9 mouse cellular contexts compared by ENCODE assay signal in the genomic region with DNA sequence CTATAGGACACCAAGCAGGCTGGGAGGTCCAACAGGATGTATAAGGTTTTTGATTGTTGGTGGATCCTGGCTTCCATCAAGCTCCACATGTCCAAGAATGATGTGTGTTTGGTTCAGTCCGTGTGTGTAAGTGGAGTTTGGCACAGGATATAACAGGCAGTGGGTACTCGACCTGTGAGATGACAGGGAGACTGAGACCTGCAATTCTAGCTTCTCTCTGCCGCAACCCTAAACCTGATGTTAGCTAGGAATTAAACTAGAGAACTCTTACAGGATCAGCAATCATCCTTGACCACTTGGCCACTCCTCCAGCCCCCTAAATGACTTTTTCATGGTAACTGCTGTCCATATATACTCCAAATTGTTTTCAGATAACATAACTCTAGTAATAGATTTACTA. TPM values are rescaled to one million over a fixed set of nuclear protein-coding genes. Genes with fewer than 3 reads are reported as not detected.
DNase-seq lines count a peak whose midpoint lies in the region; ATAC-seq lines count a peak whose summit lies in the region.
"Had no signal": no experiment of that assay in that cellular context is flagged by ENCODE, and none has a peak within 500 bp of the region (broad histone marks: within the 10 kb centered on the region; RNA-seq: fewer than 3 reads in every experiment).

No protein-coding gene starts in this region.

- H3K4me1 ChIP-seq in kidney, embryonic 16.5 days (ENCODE audit: insufficient read depth, low read length): peaks cover 33% of the 10 kb centered on the region
- H3K4me1 ChIP-seq in forebrain, embryonic 16.5 days (replicated peaks; ENCODE audit: control insufficient read depth, insufficient read depth, low read length): peaks cover 19% of the 10 kb centered on the region
- H3K4me1 ChIP-seq in midbrain, embryonic 14.5 days (ENCODE audit: control insufficient read depth, insufficient read depth, low read length): peaks cover 31% of the 10 kb centered on the region

- H3K4me3 ChIP-seq in kidney, embryonic 16.5 days (ENCODE audit: low read length): peak overlapping the region; percentile 1; the same call in 1 of the 2 replicates
- H3K4me3 ChIP-seq in forebrain, embryonic 16.5 days (replicated peaks; ENCODE audit: low read length): no peak overlapping the region
- no peak overlapping the region for H3K4me3 ChIP-seq in midbrain, embryonic 14.5 days (replicated peaks; ENCODE audit: low read depth, low read length)

- WGBS in kidney, embryonic 16.5 days: 21% methylated on average over 3 of the region's 3 CpGs
- WGBS in forebrain, embryonic 16.5 days: 42% methylated on average over 3 of the region's 3 CpGs
- 35% methylated on average over 3 of the region's 3 CpGs for whole genome bisulfite sequencing in midbrain, embryonic 14.5 days

- peak overlapping the region; percentile 67 for H3K4me2 ChIP-seq in kidney, embryonic 16.5 days (replicated peaks; ENCODE audit: low read depth, low read length)
- peak overlapping the region; percentile 25; the same call in 1 of the 2 replicates for H3K4me2 ChIP-seq in forebrain, embryonic 16.5 days (ENCODE audit: low read length)
- H3K4me2 ChIP-seq in midbrain, embryonic 14.5 days (ENCODE audit: low read length): peak overlapping the region; percentile 74; the same call in 1 of the 2 replicates

- no peaks in the 10 kb centered on the region for H3K36me3 ChIP-seq in kidney, embryonic 16.5 days (ENCODE audit: insufficient read depth, low read length)
- no peaks in the 10 kb centered on the region for H3K36me3 ChIP-seq in forebrain, embryonic 16.5 days (ENCODE audit: control insufficient read depth, insufficient read depth)
- no peaks in the 10 kb centered on the region for H3K36me3 ChIP-seq in midbrain, embryonic 14.5 days (ENCODE audit: control insufficient read depth, insufficient read depth, low read length)

- no peaks in the 10 kb centered on the region for H3K9me3 ChIP-seq in kidney, embryonic 16.5 days (ENCODE audit: low read length)
- H3K9me3 ChIP-seq in forebrain, embryonic 16.5 days (ENCODE audit: control insufficient read depth, low read length): no peaks in the 10 kb centered on the region
- H3K9me3 ChIP-seq in midbrain, embryonic 14.5 days (ENCODE audit: control insufficient read depth, low read length): no peaks in the 10 kb centered on the region

- peak overlapping the region; percentile 66 for H3K27ac ChIP-seq in kidney, embryonic 16.5 days (ENCODE audit: low read length)
- H3K27ac ChIP-seq in forebrain, embryonic 16.5 days (ENCODE audit: low read length): peak overlapping the region; percentile 37; the same call in 1 of the 2 replicates
- no peak overlapping the region for H3K27ac ChIP-seq in midbrain, embryonic 14.5 days (replicated peaks; ENCODE audit: low read depth, low read length)

- H3K9ac ChIP-seq in kidney, embryonic 16.5 days (replicated peaks; ENCODE audit: low read length): peak overlapping the region; percentile 18
- no peak overlapping the region; the same call in 1 of the 2 replicates for H3K9ac ChIP-seq in forebrain, embryonic 16.5 days (replicated peaks; ENCODE audit: low read depth, low read length)
- no peak overlapping the region for H3K9ac ChIP-seq in midbrain, embryonic 14.5 days (replicated peaks; ENCODE audit: low read length)

- ATAC-seq in kidney, embryonic 16.5 days (ENCODE audit: low FRiP score, low TSS enrichment): no peak
- ATAC-seq in forebrain, embryonic 16.5 days: no peak
- no peak for ATAC-seq in midbrain, embryonic 14.5 days (ENCODE audit: low FRiP score, low TSS enrichment)
- ATAC-seq in activated CD4-positive, CD25-positive, alpha-beta regulatory T cell, adult 4 months: no peak

- DNase-seq in kidney, postnatal 10 days: no peak
- peak; percentile 49 for DNase-seq in MEL-GATA-1-ER (ENCODE audit: extremely low read depth, low read depth)
- DNase-seq in midbrain, embryonic 14.5 days: no peak
- DNase-seq in right cerebral cortex, postnatal 25 days: no peak
- no peak for DNase-seq in urinary bladder, postnatal 10 days (ENCODE audit: low spot score)
- DNase-seq: layer of hippocampus, adult 9-11 months had no signal

- H3K27me3 ChIP-seq in kidney, embryonic 16.5 days (ENCODE audit: insufficient read depth, low read length): no peaks in the 10 kb centered on the region
- no peaks in the 10 kb centered on the region for H3K27me3 ChIP-seq in forebrain, embryonic 16.5 days (replicated peaks; ENCODE audit: control insufficient read depth, insufficient read depth, low read length)
- no peaks in the 10 kb centered on the region for H3K27me3 ChIP-seq in midbrain, embryonic 14.5 days (ENCODE audit: control insufficient read depth, insufficient read depth, low read length)

RNA-seq across cellular contexts. Expression of gene Hist1h2ak, which starts 1.3 kb away (rescaled TPM):
- polyA plus RNA-seq in kidney, embryonic 16.5 days (2015; fragmentation: Nextera tagmentation; extraction: Ambion mirVana): 24.4 and 25.9 TPM in 2 replicates
- polyA plus RNA-seq in forebrain, embryonic 16.5 days (2015; fragmentation: Nextera tagmentation; extraction: Ambion mirVana): 12.3 and 18.7 TPM in 2 replicates
- polyA plus RNA-seq in midbrain, embryonic 14.5 days (2014; fragmentation: Nextera tagmentation; extraction: Ambion mirVana): 2.4 and 4.4 TPM in 2 replicates
- polyA plus RNA-seq in activated CD4-positive, CD25-positive, alpha-beta regulatory T cell, adult 4 months (2017; shearing (Covaris generic)): 1 to 10 TPM; 2.5 to 3.5 TPM

RNA-seq across cellular contexts. Expression of gene Hist1h2bn, which starts 1.6 kb away (rescaled TPM):
- 2.2 and 3.1 TPM in 2 replicates for polyA plus RNA-seq in kidney, embryonic 16.5 days (2015; fragmentation: Nextera tagmentation; extraction: Ambion mirVana)
- 0.85 and 2.3 TPM in 2 replicates for polyA plus RNA-seq in forebrain, embryonic 16.5 days (2015; fragmentation: Nextera tagmentation; extraction: Ambion mirVana)
- 1.0 and 1.6 TPM in 2 replicates for polyA plus RNA-seq in midbrain, embryonic 14.5 days (2014; fragmentation: Nextera tagmentation; extraction: Ambion mirVana)
- polyA plus RNA-seq in activated CD4-positive, CD25-positive, alpha-beta regulatory T cell, adult 4 months (2017; shearing (Covaris generic)): 1 to 10 TPM; 3.3 to 5.0 TPM

RNA-seq across cellular contexts. Expression of gene Hist1h4k, which starts 2.1 kb away (rescaled TPM):
- 4.3 and 5.9 TPM in 2 replicates for polyA plus RNA-seq in kidney, embryonic 16.5 days (2015; fragmentation: Nextera tagmentation; extraction: Ambion mirVana)
- 1.5 and 1.6 TPM in 2 replicates for polyA plus RNA-seq in forebrain, embryonic 16.5 days (2015; fragmentation: Nextera tagmentation; extraction: Ambion mirVana)
- 2.3 TPM in 1 of 2 replicates, not detected in the other for polyA plus RNA-seq in midbrain, embryonic 14.5 days (2014; fragmentation: Nextera tagmentation; extraction: Ambion mirVana)
- 1 to 10 TPM; 4.8 to 6.3 TPM for polyA plus RNA-seq in activated CD4-positive, CD25-positive, alpha-beta regulatory T cell, adult 4 months (2017; shearing (Covaris generic))

RNA-seq across cellular contexts. Expression of gene Hist1h4j, which starts 17.5 kb away (rescaled TPM):
- 1.4 and 1.6 TPM in 2 replicates for polyA plus RNA-seq in kidney, embryonic 16.5 days (2015; fragmentation: Nextera tagmentation; extraction: Ambion mirVana)
- 0.94 and 1.2 TPM in 2 replicates for polyA plus RNA-seq in forebrain, embryonic 16.5 days (2015; fragmentation: Nextera tagmentation; extraction: Ambion mirVana)
- polyA plus RNA-seq in midbrain, embryonic 14.5 days (2014; fragmentation: Nextera tagmentation; extraction: Ambion mirVana): 0.66 TPM in 2 replicates
- under 1 TPM in 1 of 2 experiments, not detected in 1; 0.61 TPM for polyA plus RNA-seq in activated CD4-positive, CD25-positive, alpha-beta regulatory T cell, adult 4 months (2017; shearing (Covaris generic))

RNA-seq across cellular contexts. Expression of gene Hist1h1b, which starts 28.1 kb away (rescaled TPM):
- polyA plus RNA-seq in kidney, embryonic 16.5 days (2015; fragmentation: Nextera tagmentation; extraction: Ambion mirVana): 17.4 and 17.8 TPM in 2 replicates
- polyA plus RNA-seq in forebrain, embryonic 16.5 days (2015; fragmentation: Nextera tagmentation; extraction: Ambion mirVana): 6.5 and 7.8 TPM in 2 replicates
- 1.8 and 4.0 TPM in 2 replicates for polyA plus RNA-seq in midbrain, embryonic 14.5 days (2014; fragmentation: Nextera tagmentation; extraction: Ambion mirVana)
- polyA plus RNA-seq in activated CD4-positive, CD25-positive, alpha-beta regulatory T cell, adult 4 months (2017; shearing (Covaris generic)): 10 to 100 TPM; 28.3 to 35.3 TPM
